In genomic region chr16:59420867-59421251, GRCm38 (mm10) we compare ENCODE assay signal across 8 mouse cellular contexts. TPM values are rescaled to one million over a fixed set of nuclear protein-coding genes. Genes with fewer than 3 reads are reported as not detected.
DNase-seq lines count a peak whose midpoint lies in the region; ATAC-seq lines count a peak whose summit lies in the region.
"Had no signal": no experiment of that assay in that cellular context is flagged by ENCODE, and none has a peak within 500 bp of the region (broad histone marks: within the 10 kb centered on the region; RNA-seq: fewer than 3 reads in every experiment).

No protein-coding gene starts in this region.

- no peak overlapping the region for H3K4me3 ChIP-seq in forebrain, embryonic 10.5 days
- no peak overlapping the region for H3K4me3 ChIP-seq in hindbrain, embryonic 12.5 days

- no peak overlapping the region for H3K27ac ChIP-seq in forebrain, embryonic 10.5 days
- H3K27ac ChIP-seq in hindbrain, embryonic 12.5 days, result no peak overlapping the region

- H3K9ac ChIP-seq in hindbrain, embryonic 12.5 days, result no peak overlapping the region

- peaks cover 5% of the 10 kb centered on the region for H3K4me1 ChIP-seq in forebrain, embryonic 10.5 days
- H3K4me1 ChIP-seq in hindbrain, embryonic 12.5 days, result peaks cover 6% of the 10 kb centered on the region; the same call in 1 of the 2 replicates

- H3K36me3 ChIP-seq in forebrain, embryonic 10.5 days (replicated peaks), result no peaks in the 10 kb centered on the region
- no peaks in the 10 kb centered on the region for H3K36me3 ChIP-seq in hindbrain, embryonic 12.5 days

- peak; percentile 74 for ATAC-seq in hindbrain, embryonic 12.5 days (ENCODE audit: low FRiP score)

- no peak overlapping the region for H3K4me2 ChIP-seq in hindbrain, embryonic 12.5 days (replicated peaks)

- no peaks in the 10 kb centered on the region for H3K27me3 ChIP-seq in forebrain, embryonic 10.5 days (ENCODE audit: poor library complexity, severe bottlenecking)
- no peaks in the 10 kb centered on the region for H3K27me3 ChIP-seq in hindbrain, embryonic 12.5 days

- peak; percentile 85 for DNase-seq in NIH3T3 (ENCODE audit: low read depth)
- peak; percentile 60 for DNase-seq in brain, embryonic 18.5 days (ENCODE audit: low read depth, low spot score)
- DNase-seq in forebrain, embryonic 10.5 days (ENCODE audit: extremely low spot score, low spot score), result peak; percentile 55
- peak; percentile 26 to 78 for DNase-seq in layer of hippocampus, adult 8-10 months (ENCODE audit: low spot score in 2 of 2)
- peak; percentile 83 for DNase-seq in lung, postnatal 36 days
- DNase-seq in right cerebral cortex, adult 2 months (ENCODE audit: low spot score in 2 of 2), result peak; percentile 83 to 88

- WGBS in forebrain, embryonic 10.5 days, result 18% methylated on average over 6 of the region's 6 CpGs
- 16% methylated on average over 6 of the region's 6 CpGs for WGBS in hindbrain, embryonic 12.5 days

- no peaks in the 10 kb centered on the region for H3K9me3 ChIP-seq in forebrain, embryonic 10.5 days
- H3K9me3 ChIP-seq in hindbrain, embryonic 12.5 days (replicated peaks), result no peaks in the 10 kb centered on the region

RNA-seq across cellular contexts. Expression of gene Gabrr3, which starts 13.7 kb away (rescaled TPM):
- polyA plus RNA-seq in forebrain, embryonic 10.5 days (2016; fragmentation: Nextera tagmentation; extraction: Ambion mirVana), result 0.04 TPM in 1 of 2 replicates, not detected in the other
- 0.08 and 0.10 TPM in 2 replicates for polyA plus RNA-seq in hindbrain, embryonic 12.5 days (2016; fragmentation: Nextera tagmentation; extraction: Ambion mirVana)
- total RNA-seq in layer of hippocampus, adult 8-10 months (2022), result under 1 TPM; 0.14 to 0.21 (median 0.17) TPM
- polyA plus RNA-seq: lung, embryonic 16.5 days had no signal

RNA-seq across cellular contexts. Expression of gene Riox2, which starts 50.7 kb away (rescaled TPM):
- polyA plus RNA-seq in forebrain, embryonic 10.5 days (2016; fragmentation: Nextera tagmentation; extraction: Ambion mirVana), result 37.7 and 39.9 TPM in 2 replicates
- polyA plus RNA-seq in hindbrain, embryonic 12.5 days (2016; fragmentation: Nextera tagmentation; extraction: Ambion mirVana), result 19.9 and 21.6 TPM in 2 replicates
- 10 to 100 TPM; 14.8 to 17.6 (median 15.7) TPM for total RNA-seq in layer of hippocampus, adult 8-10 months (2022)

RNA-seq across cellular contexts. Expression of gene Olfr209, which starts 57.1 kb away (rescaled TPM):
- polyA plus RNA-seq in forebrain, embryonic 10.5 days (2016; fragmentation: Nextera tagmentation; extraction: Ambion mirVana), result not detected in 2 replicates
- polyA plus RNA-seq in hindbrain, embryonic 12.5 days (2016; fragmentation: Nextera tagmentation; extraction: Ambion mirVana), result not detected in 2 replicates
- total RNA-seq in layer of hippocampus, adult 8-10 months (2022), result not detected
- polyA plus RNA-seq: lung, embryonic 16.5 days had no signal
